Comparison of ENCODE assay signal across 8 mouse cellular contexts in the genomic region with DNA sequence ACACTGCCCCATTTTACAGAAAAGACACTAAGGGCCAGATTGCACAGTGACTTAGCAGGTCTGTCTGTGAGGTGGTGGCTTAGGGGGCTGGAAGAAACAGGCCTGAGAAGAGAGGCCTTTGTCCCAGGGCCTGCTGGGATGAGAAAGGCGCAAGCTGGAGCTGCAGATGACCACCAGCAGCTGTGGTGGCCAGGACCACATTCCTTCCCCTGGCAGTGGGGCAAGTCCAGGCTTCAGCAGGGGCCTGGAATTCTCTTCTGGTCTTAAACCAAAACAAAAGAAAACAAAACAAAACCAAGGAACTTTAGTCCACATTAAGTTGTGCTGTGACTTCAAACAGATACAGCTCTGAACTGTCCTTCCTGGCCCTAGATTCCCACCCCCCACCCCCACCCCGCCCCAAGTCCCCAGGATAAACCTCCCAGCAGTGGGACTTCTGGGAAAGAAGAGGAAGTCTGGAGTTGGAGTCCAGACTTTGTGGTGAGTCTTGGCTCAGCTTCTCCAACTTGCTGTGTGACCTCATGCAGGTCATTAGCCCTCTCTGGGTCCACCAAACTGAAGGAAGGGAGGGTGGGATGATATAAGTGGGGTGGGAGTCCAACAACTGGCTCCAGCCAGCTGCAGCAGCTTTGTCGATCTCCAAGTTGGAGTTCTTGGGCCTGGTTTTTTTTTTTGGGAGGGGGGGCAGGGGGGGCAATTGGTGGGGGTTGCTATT. TPM values are rescaled to one million over a fixed set of nuclear protein-coding genes. Genes with fewer than 3 reads are reported as not detected.
DNase-seq lines count a peak whose midpoint lies in the region; ATAC-seq lines count a peak whose summit lies in the region.

No protein-coding gene starts in this region.

- no peaks in the 10 kb centered on the region for H3K27me3 ChIP-seq in lung, embryonic 15.5 days
- no peaks in the 10 kb centered on the region for H3K27me3 ChIP-seq in neural tube, embryonic 15.5 days (replicated peaks)

- no peak for DNase-seq in lung, postnatal 25 days (ENCODE audit: low spot score)
- peak; percentile 67 for DNase-seq in gastrocnemius, postnatal 25 days
- peak; percentile 46 to 63 for DNase-seq in kidney, postnatal 4 days
- no peak for DNase-seq in thymus, postnatal 25 days
- no peak for DNase-seq in cerebellum, postnatal 25 days

- H3K9me3 ChIP-seq in lung, embryonic 15.5 days, result no peaks in the 10 kb centered on the region
- H3K9me3 ChIP-seq in neural tube, embryonic 15.5 days (replicated peaks), result no peaks in the 10 kb centered on the region

- ATAC-seq in lung, embryonic 15.5 days (ENCODE audit: borderline replicate concordance, extremely low read depth, low FRiP score, low TSS enrichment), result peak; percentile 28; the same call in 1 of the 2 replicates
- no peak for ATAC-seq in neural tube, embryonic 15.5 days (ENCODE audit: low FRiP score)
- no peak for ATAC-seq in megakaryocyte-erythroid progenitor cell, adult 5-6 weeks (replicated peaks; ENCODE audit: low FRiP score, low TSS enrichment, poor library complexity, severe bottlenecking)

- H3K4me2 ChIP-seq in lung, embryonic 15.5 days, result peak overlapping the region; percentile 49
- H3K4me2 ChIP-seq in neural tube, embryonic 15.5 days, result peak overlapping the region; percentile 25; the same call in 1 of the 2 replicates

- 40% methylated on average over 3 of the region's 3 CpGs for WGBS in lung, embryonic 15.5 days
- WGBS in neural tube, embryonic 15.5 days, result 70% methylated on average over 3 of the region's 3 CpGs

- H3K27ac ChIP-seq in lung, embryonic 15.5 days, result peak overlapping the region; percentile 99
- peak overlapping the region; percentile 87 for H3K27ac ChIP-seq in neural tube, embryonic 15.5 days (replicated peaks)

- no peak overlapping the region for H3K4me3 ChIP-seq in lung, embryonic 15.5 days
- no peak overlapping the region for H3K4me3 ChIP-seq in neural tube, embryonic 15.5 days (replicated peaks)

- H3K36me3 ChIP-seq in lung, embryonic 15.5 days, result no peaks in the 10 kb centered on the region
- no peaks in the 10 kb centered on the region for H3K36me3 ChIP-seq in neural tube, embryonic 15.5 days

- no peak overlapping the region for H3K9ac ChIP-seq in lung, embryonic 15.5 days
- H3K9ac ChIP-seq in neural tube, embryonic 15.5 days (replicated peaks), result no peak overlapping the region

- peaks cover 46% of the 10 kb centered on the region for H3K4me1 ChIP-seq in lung, embryonic 15.5 days
- H3K4me1 ChIP-seq in neural tube, embryonic 15.5 days, result peaks cover 26% of the 10 kb centered on the region

RNA-seq across cellular contexts. Expression of a gene that starts 13.4 kb away (rescaled TPM):
- 120 and 136 TPM in 2 replicates for polyA plus RNA-seq in lung, embryonic 15.5 days (2015; fragmentation: Nextera tagmentation; extraction: Ambion mirVana)
- 10 to 100 TPM; 33.8 to 39.7 TPM for total RNA-seq in gastrocnemius, postnatal 25 days (2021)
- polyA plus RNA-seq in neural tube, embryonic 15.5 days (2015; fragmentation: Nextera tagmentation; extraction: Ambion mirVana), result 22.2 and 45.6 TPM in 2 replicates
- 66.5 and 75.9 TPM in 2 replicates for total RNA-seq in megakaryocyte-erythroid progenitor cell, adult 5-6 weeks (2014; fragmentation: Nextera tagmentation)
- 16.7 and 27.7 TPM in 2 replicates for total RNA-seq in megakaryocyte-erythroid progenitor cell, adult 5-6 weeks (2017)

Comparison
In these comparisons a context has a peak if more than half of its experiments do, and no peak if none do; other contexts are left out.
1. DNase-seq: peak in gastrocnemius, postnatal 25 days (single experiment) and kidney, postnatal 4 days (2 of 2); none in lung, postnatal 25 days (single experiment), thymus, postnatal 25 days (single experiment) and cerebellum, postnatal 25 days (0 of 2).